Comparison of ENCODE assay signal across 9 mouse cellular contexts in the genomic region with DNA sequence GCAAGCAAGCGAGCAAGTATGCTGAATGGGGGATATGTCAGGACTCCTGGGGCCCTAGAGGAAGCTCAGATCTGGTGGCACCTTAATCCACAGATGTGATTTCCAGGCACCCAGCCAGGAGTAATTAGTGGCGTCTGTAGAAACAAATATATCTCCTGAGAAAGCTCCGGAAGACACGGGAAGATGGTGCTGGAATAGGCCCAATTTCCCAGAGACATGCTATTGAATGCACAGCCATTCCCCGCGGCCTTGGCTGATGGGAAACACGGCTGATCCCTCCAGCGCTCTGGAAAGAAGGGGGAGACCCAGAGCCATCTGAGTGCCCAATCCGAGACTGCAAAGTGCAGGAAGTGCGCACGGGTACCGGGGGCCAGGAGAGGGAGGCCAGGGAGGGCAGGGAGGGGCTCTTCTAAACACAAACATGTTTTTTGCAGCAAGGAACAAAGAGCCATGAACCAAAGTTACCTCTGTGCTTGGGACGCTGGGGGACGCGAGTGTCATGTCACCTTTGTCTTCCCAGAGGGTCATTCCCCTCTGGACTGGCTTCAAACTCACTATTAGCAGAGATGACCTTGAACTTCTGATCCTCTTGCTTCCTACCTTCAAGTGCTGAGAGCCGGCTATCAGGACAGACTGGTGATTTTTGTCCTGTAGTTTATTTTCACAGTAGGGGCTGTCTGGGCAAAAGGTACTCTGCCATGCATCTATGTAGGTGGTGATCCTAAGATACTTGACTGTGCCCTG. TPM values are rescaled to one million over a fixed set of nuclear protein-coding genes. Genes with fewer than 3 reads are reported as not detected.
DNase-seq lines count a peak whose midpoint lies in the region; ATAC-seq lines count a peak whose summit lies in the region.
"Had no signal": no experiment of that assay in that cellular context is flagged by ENCODE, and none has a peak within 500 bp of the region (broad histone marks: within the 10 kb centered on the region; RNA-seq: fewer than 3 reads in every experiment).

No protein-coding gene starts in this region.

- H3K4me1 ChIP-seq in forebrain, embryonic 14.5 days (ENCODE audit: control insufficient read depth, insufficient read depth, low read length), result no peaks in the 10 kb centered on the region
- H3K4me1 ChIP-seq in forebrain, embryonic 15.5 days, result peaks cover 5% of the 10 kb centered on the region; the same call in 1 of the 2 replicates
- H3K4me1 ChIP-seq: midbrain, embryonic 12.5 days had no signal

- H3K9ac ChIP-seq in forebrain, embryonic 14.5 days (ENCODE audit: low read length), result no peak overlapping the region
- H3K9ac ChIP-seq in forebrain, embryonic 15.5 days (replicated peaks), result no peak overlapping the region
- H3K9ac ChIP-seq: midbrain, embryonic 12.5 days had no signal

- intact Hi-C loops in left cerebral cortex, postnatal 10 days (cut with DNase I), result no loop called here

- H3K27me3 ChIP-seq in forebrain, embryonic 14.5 days (replicated peaks; ENCODE audit: control insufficient read depth, insufficient read depth, low read length), result no peaks in the 10 kb centered on the region
- H3K27me3 ChIP-seq in forebrain, embryonic 15.5 days, result no peaks in the 10 kb centered on the region
- H3K27me3 ChIP-seq: midbrain, embryonic 12.5 days had no signal

- no peak for ATAC-seq in forebrain, embryonic 14.5 days
- no peak for ATAC-seq in forebrain, embryonic 15.5 days (replicated peaks)

- H3K36me3 ChIP-seq in forebrain, embryonic 14.5 days (ENCODE audit: control insufficient read depth, insufficient read depth, low read length), result no peaks in the 10 kb centered on the region
- H3K36me3 ChIP-seq in forebrain, embryonic 15.5 days, result no peaks in the 10 kb centered on the region
- H3K36me3 ChIP-seq: midbrain, embryonic 12.5 days had no signal

- peak; percentile 73 for DNase-seq in forebrain, embryonic 14.5 days (ENCODE audit: low spot score)
- DNase-seq in MN1 (ENCODE audit: low spot score), result peak; percentile 96
- peak; percentile 74 to 90 for DNase-seq in heart, adult 9 months (ENCODE audit: low spot score in 2 of 2)
- peak; percentile 60 to 80 for DNase-seq in left cerebral cortex, postnatal 10 days (ENCODE audit: extremely low spot score in 1 of 2, low spot score in 2 of 2)
- DNase-seq in urinary bladder, postnatal 10 days (ENCODE audit: low spot score), result no peak
- DNase-seq in cerebellum, postnatal 36 days, result no peak
- no peak for DNase-seq in testis, postnatal 14 days (ENCODE audit: low spot score)

- no peak overlapping the region for H3K27ac ChIP-seq in forebrain, embryonic 14.5 days (ENCODE audit: low read depth, low read length)
- H3K27ac ChIP-seq in forebrain, embryonic 15.5 days (replicated peaks), result no peak overlapping the region; the same call in 1 of the 2 replicates
- H3K27ac ChIP-seq: midbrain, embryonic 12.5 days had no signal

- H3K9me3 ChIP-seq in forebrain, embryonic 14.5 days (replicated peaks; ENCODE audit: control insufficient read depth, low read length), result no peaks in the 10 kb centered on the region
- H3K9me3 ChIP-seq in forebrain, embryonic 15.5 days, result no peaks in the 10 kb centered on the region
- H3K9me3 ChIP-seq: midbrain, embryonic 12.5 days had no signal

- WGBS in forebrain, embryonic 14.5 days, result 56% methylated on average over 16 of the region's 16 CpGs
- 67% methylated on average over 16 of the region's 16 CpGs for WGBS in forebrain, embryonic 15.5 days

- no peak overlapping the region for H3K4me2 ChIP-seq in forebrain, embryonic 14.5 days (ENCODE audit: low read length)
- H3K4me2 ChIP-seq in forebrain, embryonic 15.5 days (replicated peaks), result no peak overlapping the region
- H3K4me2 ChIP-seq: midbrain, embryonic 12.5 days had no signal

- no peak overlapping the region for H3K4me3 ChIP-seq in forebrain, embryonic 14.5 days (ENCODE audit: low read depth, low read length)
- no peak overlapping the region for H3K4me3 ChIP-seq in forebrain, embryonic 15.5 days
- H3K4me3 ChIP-seq: midbrain, embryonic 12.5 days had no signal

RNA-seq across cellular contexts. Expression of gene Scarb1, which starts 21.7 kb away (rescaled TPM):
- polyA plus RNA-seq in forebrain, embryonic 14.5 days (2014; fragmentation: Nextera tagmentation; extraction: Ambion mirVana), result 17.6 and 21.7 TPM in 2 replicates
- polyA plus RNA-seq in forebrain, embryonic 15.5 days (2015; fragmentation: Nextera tagmentation; extraction: Ambion mirVana), result 27.7 and 28.5 TPM in 2 replicates
- total RNA-seq in left cerebral cortex, postnatal 10 days (2021), result 10 to 100 TPM; 49.1 to 52.9 TPM

Comparison
In these comparisons a context has a peak if more than half of its experiments do, and no peak if none do; other contexts are left out.
1. DNase-seq: peak in forebrain, embryonic 14.5 days (single experiment), MN1 (single experiment), heart, adult 9 months (2 of 2) and left cerebral cortex, postnatal 10 days (2 of 2); none in urinary bladder, postnatal 10 days (single experiment), cerebellum, postnatal 36 days (0 of 2) and testis, postnatal 14 days (single experiment).